Mouse (Mus musculus) ES-Bruce4 (cell line): ENCODE data around the gene Adsl. TPM values are rescaled to one million over a fixed set of nuclear protein-coding genes. Genes with fewer than 3 reads are reported as not detected.

Experiments used
- H3K27ac ChIP-seq: 2 replicates; pipeline ENCODE4 v1.5.1; 2012; ENCODE audit warnings: low read length, inconsistent platforms; ENCODE audit not compliant: insufficient read depth
- H3K27me3 ChIP-seq: 2 replicates; pipeline ENCODE4 v1.6.1; 2012; ENCODE audit warnings: mild to moderate bottlenecking, low read length, inconsistent platforms; ENCODE audit not compliant: control insufficient read depth, poor library complexity, insufficient read depth, severe bottlenecking
- H3K36me3 ChIP-seq: 2 replicates; pipeline ENCODE4 v1.6.1; 2012; ENCODE audit warnings: inconsistent platforms, mild to moderate bottlenecking, low read length, moderate library complexity; ENCODE audit not compliant: control insufficient read depth, poor library complexity, insufficient read depth, severe bottlenecking
- H3K4me1 ChIP-seq: one replicate; pipeline ENCODE4 v1.8.1; 2011; ENCODE audit warnings: low read length; ENCODE audit not compliant: control insufficient read depth, insufficient read depth
- H3K4me3 ChIP-seq: 2 replicates; pipeline ENCODE4 v1.5.1; 2011; ENCODE audit warnings: low read depth, mild to moderate bottlenecking, low read length
- H3K9ac ChIP-seq: 2 replicates; pipeline ENCODE4 v1.6.1; 2012; ENCODE audit warnings: low read depth, mild to moderate bottlenecking, inconsistent platforms; ENCODE audit not compliant: poor library complexity, severe bottlenecking
- H3K9me3 ChIP-seq: replicated peaks from 2 replicates; pipeline ENCODE4 v1.6.1; 2012; ENCODE audit warnings: mild to moderate bottlenecking, low read length, inconsistent platforms; ENCODE audit not compliant: control insufficient read depth, poor library complexity, insufficient read depth, severe bottlenecking
- CTCF ChIP-seq: IDR thresholded peaks from one replicate; pipeline ENCODE4 v1.8.1; 2011; ENCODE audit warnings: low read depth, low read length
- EP300 ChIP-seq: IDR thresholded peaks from 2 replicates; pipeline ENCODE4 v1.6.1; 2011; ENCODE audit warnings: low read depth, low read length; ENCODE audit not compliant: insufficient read depth
- POLR2A ChIP-seq: IDR thresholded peaks from one replicate; pipeline ENCODE4 v1.8.1; 2011; ENCODE audit warnings: low read length; ENCODE audit not compliant: insufficient read depth
- polyA plus RNA-seq: library from polyadenylated mRNA; stranded (reverse); fragments of >200 nt; gene quantifications from 2 replicates; pipeline ENCODE4 v1.2.4, GENCODE M21; 2011; ENCODE audit warnings: low read depth; ENCODE audit not compliant: missing spikeins, insufficient read depth, insufficient read length

The Adsl gene
- polyA plus RNA-seq, 1 experiment = 77.6 TPM

DNA sequence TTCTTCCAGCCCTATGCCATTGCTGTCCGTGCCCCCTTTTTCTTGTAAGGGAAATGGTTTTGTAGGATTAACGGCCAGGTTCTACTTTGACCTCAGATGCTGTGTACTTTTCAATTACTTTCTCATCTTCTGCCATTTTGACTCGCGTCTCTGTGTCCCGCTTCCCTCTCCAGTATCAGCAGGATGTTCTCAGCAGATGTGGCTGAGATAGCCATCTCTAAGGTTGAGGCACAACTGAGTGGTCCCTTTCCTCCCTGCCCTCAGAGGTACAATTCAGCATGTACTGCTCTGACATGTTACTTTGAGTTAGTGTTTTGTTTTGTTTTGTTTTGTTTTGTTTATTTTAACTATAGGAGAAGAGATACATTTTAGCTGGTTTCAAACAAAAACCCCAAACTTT, 13.4 kb upstream of the Adsl start:
- Histone ChIP-seq H3K9me3 (no peaks in the 10 kb centered on the region), H3K36me3 (no peaks in the 10 kb centered on the region), H3K27me3 (no peaks in the 10 kb centered on the region), H3K27ac (no peak overlapping the region), H3K9ac (no peak overlapping the region), H3K4me3 (no peak overlapping the region), H3K4me1 (peaks cover 3% of the 10 kb centered on the region)
- no peak for TF ChIP-seq CTCF
- TF ChIP-seq POLR2A = no peak
- TF ChIP-seq EP300 = no peak

DNA sequence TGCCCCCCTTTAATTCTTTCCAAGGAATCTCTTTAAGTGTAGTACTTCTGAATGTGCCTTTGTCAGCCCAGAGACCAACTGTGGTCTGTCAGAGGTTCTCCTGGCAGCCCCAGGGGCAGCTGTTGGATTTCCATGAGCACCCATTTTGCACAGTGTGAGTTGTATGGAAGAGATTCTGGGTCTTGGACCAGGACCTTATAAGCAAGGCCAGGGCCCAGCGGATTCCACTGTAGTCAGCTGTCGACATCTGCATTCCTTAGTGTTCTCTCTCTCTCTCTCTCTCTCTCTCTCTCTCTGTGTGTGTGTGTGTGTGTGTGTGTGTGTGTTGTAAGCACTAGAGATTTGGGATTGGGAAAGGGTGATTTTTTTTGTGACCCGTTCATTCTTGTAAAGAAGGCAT, 11.6 kb upstream of the Adsl start:
- TF ChIP-seq POLR2A (no peak), CTCF (no peak), EP300 (no peak)
- no peak overlapping the region for H3K9ac ChIP-seq
- no peaks in the 10 kb centered on the region for H3K27me3 ChIP-seq
- no peak overlapping the region for H3K27ac ChIP-seq
- peaks cover 3% of the 10 kb centered on the region for H3K4me1 ChIP-seq
- no peaks in the 10 kb centered on the region for H3K9me3 ChIP-seq
- no peak overlapping the region for H3K4me3 ChIP-seq
- H3K36me3 ChIP-seq = no peaks in the 10 kb centered on the region

DNA sequence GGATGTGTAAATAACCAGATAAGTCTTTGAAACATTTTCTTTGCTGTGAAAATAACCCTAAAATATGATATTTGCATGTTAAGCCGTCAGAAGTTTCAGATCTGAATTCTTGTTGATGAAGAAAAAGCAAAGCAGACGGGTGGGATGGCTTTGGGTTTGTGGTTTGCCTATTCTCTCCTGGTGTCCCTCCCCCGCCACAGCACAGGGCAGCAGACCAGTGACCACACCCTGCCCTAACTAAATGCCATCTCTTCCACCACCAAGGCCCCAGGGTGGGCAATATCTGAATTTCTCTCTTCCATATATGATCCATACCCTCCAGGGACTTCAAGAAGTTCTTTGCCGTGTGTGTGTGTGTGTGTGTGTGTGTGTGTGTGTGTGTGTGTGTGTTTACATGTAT, 9.7 kb upstream of the Adsl start:
- Histone ChIP-seq H3K9me3 (no peaks in the 10 kb centered on the region), H3K9ac (no peak overlapping the region), H3K36me3 (no peaks in the 10 kb centered on the region), H3K27ac (no peak overlapping the region), H3K27me3 (no peaks in the 10 kb centered on the region), H3K4me1 (peaks cover 3% of the 10 kb centered on the region), H3K4me3 (no peak overlapping the region)
- TF ChIP-seq EP300 (no peak), POLR2A (no peak), CTCF (no peak)

DNA sequence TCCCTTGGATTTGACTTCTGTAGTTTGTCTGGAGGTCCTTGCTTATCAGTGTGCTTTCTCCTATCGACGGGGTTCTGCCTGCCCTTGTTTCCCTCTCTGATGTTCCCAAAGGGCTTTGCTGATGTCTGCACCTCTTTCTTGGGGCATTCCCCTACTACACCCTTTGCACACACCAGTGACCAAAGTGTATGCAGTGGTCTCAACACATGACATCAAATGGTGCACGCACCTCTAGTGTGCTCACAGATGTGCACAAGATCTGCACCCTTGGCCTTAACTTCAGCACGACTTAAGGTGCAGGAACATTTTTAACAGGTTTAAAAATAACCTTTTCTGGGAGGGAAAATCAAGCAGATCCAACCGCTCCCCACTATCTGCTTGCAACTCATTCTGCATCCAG, 8.9 kb upstream of the Adsl start:
- Histone ChIP-seq H3K27ac (no peak overlapping the region), H3K9me3 (no peaks in the 10 kb centered on the region), H3K4me1 (peaks cover 3% of the 10 kb centered on the region), H3K36me3 (no peaks in the 10 kb centered on the region), H3K4me3 (no peak overlapping the region), H3K27me3 (no peaks in the 10 kb centered on the region), H3K9ac (no peak overlapping the region)
- TF ChIP-seq POLR2A (no peak), EP300 (no peak), CTCF (no peak)

DNA sequence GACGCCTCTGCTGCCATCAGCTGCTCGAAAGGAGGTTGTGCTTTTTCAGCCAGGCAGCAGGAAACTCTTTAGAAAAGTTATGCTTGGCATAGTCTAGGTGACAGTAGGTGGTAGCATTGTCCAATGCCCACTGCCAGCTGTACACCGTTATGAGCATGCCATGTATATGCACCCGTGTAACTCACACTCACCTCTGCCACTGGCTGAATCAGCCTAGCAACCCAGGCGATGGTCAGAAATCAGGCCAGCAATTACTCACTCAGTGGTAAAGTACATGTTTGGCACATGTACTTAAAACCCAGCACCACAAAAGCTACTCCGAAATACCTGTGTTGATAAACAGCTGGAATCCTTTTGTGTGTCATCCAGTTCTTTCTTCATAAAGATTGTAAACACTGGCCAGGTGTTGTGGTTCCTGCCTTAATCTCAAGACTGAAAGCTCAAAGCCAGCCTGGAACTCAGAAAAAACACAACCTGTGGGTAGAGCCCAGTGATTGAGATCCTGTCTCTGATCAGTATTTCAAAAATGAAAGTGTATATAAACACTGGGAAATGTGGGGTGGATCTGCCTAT, 6.7 kb upstream of the Adsl start:
- H3K36me3 ChIP-seq = no peaks in the 10 kb centered on the region
- no peak overlapping the region for H3K27ac ChIP-seq
- H3K4me1 ChIP-seq = peaks cover 1% of the 10 kb centered on the region
- H3K9ac ChIP-seq = no peak overlapping the region
- no peaks in the 10 kb centered on the region for H3K9me3 ChIP-seq
- no peaks in the 10 kb centered on the region for H3K27me3 ChIP-seq
- no peak for TF ChIP-seq POLR2A
- no peak for TF ChIP-seq EP300
- TF ChIP-seq CTCF = no peak
- H3K4me3 ChIP-seq = no peak overlapping the region

DNA sequence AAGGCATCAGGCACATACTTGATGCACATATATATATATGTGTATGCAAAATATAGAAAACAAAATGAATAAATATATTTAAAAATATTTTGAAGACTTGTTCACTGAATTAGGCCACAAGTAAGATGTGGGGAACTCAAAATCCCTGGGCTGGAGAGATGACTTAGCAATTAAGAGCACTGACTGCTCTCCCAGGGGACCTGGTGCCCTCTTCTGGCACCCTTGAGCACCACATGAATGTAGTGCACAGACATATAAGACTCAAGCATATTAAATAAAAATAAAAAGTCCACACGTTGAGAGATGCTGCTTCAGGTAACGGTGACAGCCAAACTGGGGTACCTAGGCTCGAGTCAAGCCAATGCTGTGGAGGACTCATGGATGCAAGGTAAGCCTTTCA, 2.4 kb upstream of the Adsl start:
- Histone ChIP-seq H3K27me3 (no peaks in the 10 kb centered on the region), H3K4me3 (no peak overlapping the region), H3K4me1 (no peaks in the 10 kb centered on the region), H3K36me3 (0 out of 2 replicates have a peak, but pooled peaks cover 2% of the 10 kb centered on the region), H3K9ac (no peak overlapping the region), H3K27ac (no peak overlapping the region), H3K9me3 (no peaks in the 10 kb centered on the region)
- TF ChIP-seq POLR2A = no peak
- peak; percentile 75 for TF ChIP-seq CTCF
